Mouse (Mus musculus): ENCODE measurements around the gene Mpg.

GRCm38 (mm10) chr11:32199230-32199629, 27.1 kb upstream of the Mpg start:
- no peak for TF ChIP-seq CTCF (conservative IDR thresholded peaks at IDR 0.05 in 1 of 2, IDR thresholded peaks at IDR 0.05 in 1 of 2; ENCODE audit: low read depth in 2 of 2, low read length in 2 of 2)
- TF ChIP-seq MAX (IDR thresholded peaks at IDR 0.05; ENCODE audit: low read length), result peak; percentile 42; the same call in 1 of the 2 replicates

Measured in CH12.LX (cell line).